Mouse (Mus musculus) mature B cell (primary cell): ENCODE results near the gene Sept1.

Experiments used
- in situ Hi-C: fragments of 300-500 bp; cut with MboI; formaldehyde crosslinking; loops from 2 replicates; pipeline ENCODE4 v1.14.3; 2019

Sept1 gene

DNA sequence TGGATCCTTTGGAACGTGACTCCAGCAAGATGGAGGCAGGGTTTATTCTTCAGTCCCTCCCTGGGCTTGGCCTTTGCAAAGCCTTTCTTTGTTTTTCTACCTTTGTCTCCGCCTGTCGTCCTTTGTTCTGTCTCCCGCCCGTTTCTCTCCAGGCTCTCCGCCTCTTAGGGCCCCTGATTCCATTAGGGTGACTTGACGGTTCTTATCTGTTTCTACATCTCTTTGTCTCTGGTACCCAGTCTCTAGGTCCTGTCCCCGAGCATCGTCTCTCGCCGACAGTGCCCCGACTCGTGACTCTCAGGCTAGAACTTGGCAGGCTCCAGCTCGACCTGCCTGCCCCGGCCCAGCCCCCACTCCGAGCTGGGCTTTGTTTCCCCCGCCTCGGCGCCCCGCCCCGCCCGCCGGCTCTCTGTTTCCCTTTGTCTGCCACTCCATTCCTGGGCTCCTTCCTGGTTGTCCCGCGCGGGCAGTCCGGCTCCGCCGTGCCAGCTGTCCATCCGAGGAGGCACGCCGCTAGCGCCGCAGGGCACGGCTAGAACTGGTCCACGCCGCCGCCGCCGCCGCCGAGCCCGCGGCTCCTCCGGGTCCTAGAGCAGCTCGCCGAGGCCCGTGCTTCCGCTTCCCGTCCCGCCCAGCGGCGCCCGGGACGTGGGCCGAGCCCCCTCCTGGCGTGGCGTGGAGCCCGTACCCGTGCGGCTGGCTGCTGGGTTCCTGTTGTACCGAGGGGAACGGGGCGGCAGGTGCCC, at the start of gene Sept1, which contains the start of gene Zfp553:
Gene Sept1 (minus strand): TSS at position 509 of the 746 bp plus-strand sequence.
Gene Zfp553 (plus strand): TSS at position 440 of the 746 bp plus-strand sequence.
- in situ Hi-C loops, result no loop called here

- in situ Hi-C loops, result no loop called here
Measured at GRCm38 (mm10) chr7:127282190-127282589, 49.3 kb upstream of the Sept1 start.

DNA sequence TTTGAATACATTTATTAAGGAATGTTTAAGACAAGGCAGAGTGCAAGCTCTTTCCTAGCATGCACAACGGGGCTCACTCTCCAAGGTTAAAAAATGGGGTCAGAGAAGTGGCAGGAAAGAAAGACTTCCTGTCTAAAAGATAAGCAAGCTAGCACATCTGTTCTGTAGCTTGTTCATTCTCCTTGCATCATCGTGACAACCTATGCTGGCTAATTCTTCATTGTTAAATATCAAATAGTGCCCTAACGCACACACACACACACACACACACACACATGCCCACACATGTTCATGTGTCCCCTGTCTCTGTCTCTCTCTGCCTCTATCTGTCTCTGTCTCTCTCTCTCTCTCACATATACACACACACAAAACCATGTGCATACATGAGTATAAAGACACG, 48.2 kb upstream of the Sept1 start:
- in situ Hi-C loops, result no loop called here

DNA sequence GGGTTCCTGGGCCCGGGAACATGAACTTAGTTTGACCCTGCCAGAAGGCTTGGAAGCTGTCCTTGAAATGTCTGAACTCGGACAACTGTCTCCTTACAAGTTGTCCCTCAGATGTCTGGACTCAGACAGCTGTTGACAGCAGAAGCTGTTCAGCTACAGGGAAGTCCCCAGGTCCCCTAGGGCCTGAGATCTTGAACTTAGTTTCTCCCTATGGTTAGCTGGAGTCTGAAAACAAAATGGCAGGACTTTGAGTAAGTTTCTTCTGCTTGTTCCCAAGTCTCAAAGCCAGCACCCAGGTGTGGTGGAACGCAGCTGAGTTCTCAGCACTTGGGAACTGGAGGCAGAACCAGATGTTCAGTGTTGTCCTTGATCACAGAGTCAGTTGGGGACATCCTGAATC, 47.2 kb upstream of the Sept1 start:
- in situ Hi-C loops, result no loop called here

DNA sequence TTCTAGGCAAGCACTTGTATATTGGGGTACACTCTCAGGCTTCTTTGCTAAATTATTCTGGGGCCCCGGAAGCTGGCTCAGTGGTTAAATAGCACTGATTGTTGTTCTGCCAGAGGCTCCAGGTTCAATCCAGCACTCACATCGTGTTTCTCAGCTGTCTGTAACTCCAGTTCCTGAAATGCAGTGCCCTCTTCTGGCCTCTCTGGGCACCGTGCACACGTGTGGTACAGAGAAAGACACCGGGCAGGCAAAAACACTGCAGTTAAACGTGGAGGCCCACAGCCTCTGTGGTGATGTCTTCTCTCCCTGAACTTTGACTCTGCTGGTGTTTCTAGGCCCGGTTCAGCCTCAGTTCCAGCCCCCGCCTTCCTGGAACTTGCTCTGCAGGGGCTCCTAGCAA, 45.4 kb upstream of the Sept1 start:
- in situ Hi-C loops, result no loop called here

GRCm38 (mm10) chr7:127276519-127276961, 43.6 kb upstream of the Sept1 start:
- in situ Hi-C loops, result no loop called here

DNA sequence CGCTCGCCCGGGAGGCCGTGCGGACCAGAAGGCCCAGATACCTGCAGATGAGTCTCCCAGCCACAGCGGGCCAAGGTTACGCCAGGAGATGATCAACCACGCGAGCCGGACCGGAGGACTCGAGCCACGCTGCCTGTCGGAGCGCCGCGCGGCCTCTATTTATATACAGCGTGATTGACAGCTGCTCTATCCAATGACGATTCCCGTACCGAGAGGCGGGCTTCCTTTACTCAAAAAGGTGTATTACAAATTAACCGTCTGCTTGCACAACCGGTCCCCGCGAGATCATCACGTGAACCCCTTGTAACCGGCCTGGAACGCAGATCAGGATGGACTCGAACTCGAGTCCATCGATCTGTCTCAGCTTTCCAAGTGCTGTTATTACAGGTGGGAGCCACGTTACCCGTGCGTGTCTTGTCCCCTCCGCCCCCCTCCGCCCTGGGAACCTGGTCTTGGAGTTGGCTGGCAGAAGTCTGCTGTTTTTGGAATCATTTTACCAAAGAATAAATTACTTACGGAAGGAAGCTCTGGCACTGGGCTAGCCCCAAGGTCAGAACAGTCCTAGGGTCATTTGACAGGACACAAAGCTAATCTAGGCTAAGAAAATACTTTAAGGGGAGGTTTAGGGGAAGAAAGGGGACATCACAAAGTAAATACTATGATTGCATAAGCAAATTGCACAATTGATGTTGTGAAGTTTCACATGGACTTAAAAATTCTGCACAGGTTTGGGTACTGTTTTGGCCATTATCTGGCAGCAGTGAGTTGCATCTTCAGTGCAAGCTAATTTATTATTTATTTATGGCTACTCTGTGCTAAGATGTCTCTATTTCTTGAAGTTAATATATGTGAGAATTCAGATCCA, 41.2 kb upstream of the Sept1 start, which contains the start of gene Sephs2:
Gene Sephs2 (minus strand): TSS at position 131 of the 865 bp plus-strand sequence.
- in situ Hi-C loops, result no loop called here

DNA sequence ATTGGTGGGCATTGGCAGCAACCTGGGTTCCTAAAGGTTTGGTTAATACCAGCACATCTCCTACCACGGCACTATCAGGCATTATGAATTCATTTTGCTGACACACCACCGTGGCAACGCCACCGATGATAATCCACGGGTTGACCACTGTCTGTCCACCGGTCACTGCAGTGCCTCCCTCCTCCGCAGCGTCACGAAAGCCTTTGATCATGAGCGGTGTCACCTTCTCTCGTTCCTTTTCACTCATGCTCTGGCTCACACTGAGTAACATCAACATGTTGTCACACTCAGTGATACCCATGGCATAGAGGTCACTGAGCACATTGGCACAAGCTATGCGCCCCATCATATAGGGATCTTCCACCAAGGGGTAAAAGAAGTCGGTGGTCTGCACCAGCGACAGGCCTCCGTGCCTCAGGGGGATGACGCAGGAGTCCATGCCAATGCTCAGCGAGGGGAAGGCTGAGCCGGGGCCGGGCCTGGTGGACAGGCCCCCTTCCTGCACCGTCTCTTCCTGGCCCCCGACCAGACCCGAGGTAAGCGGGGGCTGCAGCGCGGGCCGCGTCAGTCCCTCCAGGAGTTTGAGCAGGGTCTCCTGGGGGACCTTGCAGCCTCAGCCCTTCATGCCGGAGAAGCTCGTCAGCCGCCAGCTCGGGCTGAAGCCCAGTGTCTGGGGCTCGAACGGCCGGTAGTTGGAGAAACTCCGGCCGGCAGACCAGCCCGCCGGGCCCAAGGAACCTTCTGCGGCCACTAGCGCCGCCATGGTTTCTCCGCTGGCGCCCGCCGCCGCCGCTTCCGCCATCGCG, 40.4 kb upstream of the Sept1 start:
- in situ Hi-C loops, result no loop called here

- in situ Hi-C loops, result no loop called here
Measured at GRCm38 (mm10) chr7:127272566-127272965, 39.6 kb upstream of the Sept1 start.

DNA sequence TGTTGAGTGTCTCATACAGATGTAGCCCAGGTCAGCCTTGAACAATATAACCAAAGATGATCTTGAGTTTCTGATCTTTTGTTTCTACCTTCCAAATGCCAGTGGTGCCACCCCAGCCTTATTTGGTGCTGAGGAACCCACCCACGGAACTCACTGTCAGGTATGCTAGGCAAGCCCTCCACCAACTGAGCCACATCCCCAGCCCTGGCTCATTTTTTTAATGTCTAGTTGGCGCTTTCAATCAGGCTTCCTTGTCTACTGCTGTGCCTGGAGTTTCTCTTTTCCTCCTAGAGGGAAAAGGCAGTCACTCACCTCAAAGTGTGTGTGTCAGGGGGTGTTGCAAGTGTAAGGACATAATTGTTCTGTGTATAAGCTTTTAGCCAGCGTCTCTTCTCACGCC, 38.2 kb upstream of the Sept1 start:
- in situ Hi-C loops, result no loop called here

- in situ Hi-C loops, result no loop called here
Measured at GRCm38 (mm10) chr7:127270666-127271065, 37.7 kb upstream of the Sept1 start.

GRCm38 (mm10) chr7:127270256-127270655, 37.3 kb upstream of the Sept1 start:
- in situ Hi-C loops, result no loop called here

DNA sequence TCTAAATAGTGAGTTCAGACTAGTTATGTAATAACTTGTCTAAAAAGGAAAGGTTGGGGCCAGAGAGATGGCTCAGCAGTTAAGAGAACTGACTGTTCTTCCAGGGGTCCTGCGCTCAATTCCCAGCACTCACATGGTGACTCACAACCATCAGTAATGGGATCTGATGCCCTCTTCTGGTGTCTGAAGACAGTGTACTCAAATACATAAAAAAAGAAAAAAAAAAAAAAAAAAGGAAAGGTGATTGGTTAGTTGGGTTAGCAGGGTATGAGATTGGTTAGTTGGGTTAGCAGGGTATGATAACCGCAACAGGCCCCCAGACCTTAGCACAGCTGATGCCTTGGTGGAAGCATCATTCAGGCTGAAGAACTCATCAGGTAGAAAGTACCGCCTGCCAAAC, 30.6 kb upstream of the Sept1 start:
- in situ Hi-C loops, result no loop called here

DNA sequence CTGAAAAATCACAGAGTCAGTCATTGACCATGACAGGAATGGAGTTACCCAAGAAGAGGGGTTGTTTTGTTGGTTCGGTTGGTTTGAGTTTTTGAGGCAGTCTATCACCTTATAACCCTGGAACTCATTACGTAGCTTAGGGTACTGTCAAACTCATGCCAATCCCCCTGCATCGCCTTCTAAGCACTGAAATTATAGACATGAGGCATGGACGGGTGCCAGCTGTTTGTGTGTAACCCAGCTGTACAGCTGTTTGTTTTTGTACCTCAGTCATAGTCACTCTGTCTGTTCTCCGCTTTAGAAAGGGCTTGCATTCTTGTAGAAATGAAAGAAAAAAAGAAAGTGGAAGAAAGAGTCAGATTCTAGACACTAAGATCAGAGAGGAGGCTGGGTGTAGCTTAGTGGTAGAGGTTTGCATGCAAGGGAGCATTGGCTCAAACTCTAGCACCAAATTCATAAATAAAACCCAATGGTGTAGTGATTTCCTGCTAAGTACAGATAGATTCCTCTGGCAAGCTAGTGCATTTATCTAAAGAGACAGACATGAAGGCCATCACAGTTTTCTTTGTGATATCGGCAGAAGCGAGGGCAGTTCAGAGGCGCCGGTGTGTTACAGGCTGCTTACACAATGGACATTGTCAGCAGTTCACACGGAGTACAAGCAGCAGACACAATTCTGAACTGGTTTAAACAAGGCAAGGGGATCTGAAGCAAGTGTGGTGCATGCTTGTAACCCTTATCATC, 29.5 kb upstream of the Sept1 start:
- in situ Hi-C loops, result no loop called here

DNA sequence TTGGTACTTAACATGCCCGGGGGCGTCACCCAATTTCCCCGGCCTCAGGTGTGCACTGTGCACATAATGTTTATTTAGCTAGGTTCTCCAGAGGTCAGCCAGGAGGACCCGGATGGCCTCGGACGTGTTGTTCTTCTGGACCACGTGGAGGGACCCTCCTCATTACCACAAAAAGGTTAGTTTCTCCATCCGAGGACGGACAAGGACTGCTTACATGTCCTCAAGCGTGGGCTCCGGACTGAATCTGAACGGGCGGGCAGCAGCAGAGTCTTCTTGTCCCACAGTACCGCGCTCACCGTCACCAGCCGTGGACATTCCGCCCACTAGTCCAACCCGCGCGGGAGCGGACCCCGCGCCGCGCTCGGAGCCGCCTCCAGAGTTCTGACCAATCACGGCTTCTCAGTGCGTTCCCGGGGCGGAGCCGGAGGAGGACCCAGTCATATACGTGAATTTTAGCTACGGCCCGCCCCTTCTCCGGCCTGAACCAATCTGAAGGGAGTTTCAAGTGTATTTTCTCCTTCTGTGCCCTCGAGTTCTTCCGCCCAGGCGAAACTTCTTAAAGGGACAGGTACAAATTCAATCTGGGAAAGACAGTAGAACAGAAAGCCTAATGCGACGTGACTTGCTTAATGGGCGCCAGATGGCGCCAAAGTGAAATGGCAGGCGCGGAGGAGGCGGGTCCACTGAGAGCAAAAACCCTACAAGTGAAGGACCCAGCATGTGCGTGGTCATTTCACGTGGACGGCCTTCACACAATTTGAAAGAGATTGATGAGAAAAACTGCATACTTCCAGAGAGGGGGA, 27.6 kb upstream of the Sept1 start, which contains the start of gene Dctpp1:
Gene Dctpp1 (minus strand): TSS at position 401 of the 803 bp plus-strand sequence.
- in situ Hi-C loops, result no loop called here

DNA sequence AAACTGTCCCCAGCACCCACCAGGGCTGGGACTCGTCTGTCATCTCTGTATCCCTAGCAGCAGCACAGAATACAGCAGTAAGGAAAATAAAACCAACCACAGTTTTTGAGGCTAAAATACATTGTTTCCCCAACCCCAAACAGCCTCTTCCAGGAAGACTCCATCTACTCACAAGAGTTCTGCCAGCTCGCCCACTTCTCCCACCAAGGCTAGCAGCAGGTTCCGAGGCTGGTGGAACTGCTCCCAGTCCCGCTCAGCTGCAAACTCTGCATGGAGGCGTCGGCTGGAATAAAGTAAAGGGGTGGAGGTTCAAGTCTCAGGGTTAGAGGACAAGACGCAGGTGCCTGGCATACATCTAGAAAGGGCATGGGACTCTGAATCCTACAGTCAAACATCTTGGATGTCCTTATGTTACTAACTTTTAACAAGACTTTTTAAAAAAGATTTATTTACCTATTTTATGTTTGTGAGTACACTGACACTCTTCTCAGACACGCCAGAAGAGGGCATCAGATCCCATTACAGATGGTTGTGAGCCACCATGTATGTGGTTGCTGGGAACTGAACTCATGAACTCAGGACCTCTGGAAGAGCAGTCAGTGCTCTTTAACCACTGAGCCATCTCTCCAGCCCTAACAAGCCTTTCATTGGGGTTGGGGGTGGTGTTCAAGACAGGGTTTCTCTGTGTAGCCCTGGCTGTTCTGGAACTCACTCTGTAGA, 26.4 kb upstream of the Sept1 start:
- in situ Hi-C loops, result no loop called here

GRCm38 (mm10) chr7:127256518-127256917, 23.6 kb upstream of the Sept1 start:
- in situ Hi-C loops, result no loop called here

- in situ Hi-C loops, result no loop called here
Measured at GRCm38 (mm10) chr7:127255965-127256364, 23.0 kb upstream of the Sept1 start.

- in situ Hi-C loops, result no loop called here
Measured at GRCm38 (mm10) chr7:127255008-127255407, 22.1 kb upstream of the Sept1 start.
